Mouse (Mus musculus): ENCODE measurements around the gene Klhl35. TPM values are rescaled to one million over a fixed set of nuclear protein-coding genes. Genes with fewer than 3 reads are reported as not detected.

Gene Klhl35
- not detected for polyA plus RNA-seq (2015; fragmentation: Illumina TruSeq; extraction: RNeasy Lipid Tissue Mini Kit (QIAGEN cat#74804); ENCODE audit: insufficient read depth, low replicate concordance)

DNA sequence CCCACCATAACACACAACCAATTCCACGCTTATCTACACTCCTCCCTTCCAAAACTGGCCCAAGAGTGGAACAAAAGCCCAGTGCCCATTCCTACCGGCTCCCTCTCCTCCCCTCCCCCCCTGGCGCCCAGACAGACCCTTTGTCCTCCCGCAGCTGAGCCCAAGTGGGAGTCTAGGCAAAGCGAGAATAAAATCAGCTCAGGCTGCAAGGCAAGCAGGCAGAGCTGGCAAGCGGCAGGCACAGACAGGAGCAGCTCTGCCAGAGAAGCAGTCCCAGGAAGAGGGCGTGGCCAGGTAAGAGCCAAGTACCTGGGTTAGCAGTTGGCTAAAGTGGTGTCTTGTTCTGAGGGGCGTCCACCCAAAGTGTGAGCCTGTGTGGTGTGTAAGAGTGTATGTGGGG, at the start of gene Klhl35:
Gene Klhl35 (plus strand): TSS at position 194 of the 400 bp plus-strand sequence.

DNA sequence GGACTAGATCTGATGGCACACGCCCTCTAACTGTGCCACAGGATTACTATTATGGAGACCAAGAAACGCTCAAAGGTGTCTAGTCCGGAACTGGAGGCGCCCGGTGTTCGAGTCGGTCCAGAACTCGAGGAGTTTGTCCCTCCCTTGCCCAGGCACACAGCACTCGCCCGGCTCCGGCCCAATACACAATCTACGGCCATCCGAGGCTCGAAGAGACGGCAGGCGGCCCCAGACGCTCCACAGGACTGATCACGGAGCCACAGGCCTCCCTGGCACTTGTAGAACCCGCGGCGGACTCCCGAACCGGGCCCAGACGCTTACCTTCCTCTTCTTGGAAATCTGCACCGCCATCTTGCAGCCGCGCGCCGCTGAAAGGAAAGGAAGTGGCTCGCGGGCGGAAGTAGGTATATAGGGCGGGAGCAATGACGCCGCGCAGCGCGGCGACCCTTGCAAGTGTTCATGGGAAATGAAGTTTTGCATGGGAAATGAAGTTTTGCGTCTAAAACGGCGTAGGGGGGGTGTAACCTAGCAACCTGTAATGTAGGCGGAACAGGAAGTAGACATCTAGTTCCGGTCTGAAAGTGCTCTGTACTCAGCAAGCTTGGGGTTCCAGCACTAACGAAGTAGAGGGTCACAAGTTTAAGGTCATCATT, 17.6 kb downstream of the Klhl35 start, which contains the start of gene Rps3:
Gene Rps3 (minus strand): TSS at position 468 of the 653 bp plus-strand sequence.

Other genes with a start within 250 kb of the Klhl35 start
- not detected for gene Mogat2, start 227.4 kb upstream of the Klhl35 start, polyA plus RNA-seq (2015; fragmentation: Illumina TruSeq; extraction: RNeasy Lipid Tissue Mini Kit (QIAGEN cat#74804); ENCODE audit: insufficient read depth, low replicate concordance)
- gene Map6, start 198.6 kb upstream of the Klhl35 start, polyA plus RNA-seq (2015; fragmentation: Illumina TruSeq; extraction: RNeasy Lipid Tissue Mini Kit (QIAGEN cat#74804); ENCODE audit: insufficient read depth, low replicate concordance), result 0.69 TPM
- 45.4 TPM for gene Serpinh1, start 112.8 kb upstream of the Klhl35 start, polyA plus RNA-seq (2015; fragmentation: Illumina TruSeq; extraction: RNeasy Lipid Tissue Mini Kit (QIAGEN cat#74804); ENCODE audit: insufficient read depth, low replicate concordance)
- gene Gdpd5, start 84.6 kb upstream of the Klhl35 start, polyA plus RNA-seq (2015; fragmentation: Illumina TruSeq; extraction: RNeasy Lipid Tissue Mini Kit (QIAGEN cat#74804); ENCODE audit: insufficient read depth, low replicate concordance), result 2.6 TPM
- gene Rps3, start 17.7 kb downstream of the Klhl35 start, polyA plus RNA-seq (2015; fragmentation: Illumina TruSeq; extraction: RNeasy Lipid Tissue Mini Kit (QIAGEN cat#74804); ENCODE audit: insufficient read depth, low replicate concordance), result 2,809 TPM
- 60.6 TPM for gene Arrb1, start 69.5 kb downstream of the Klhl35 start, polyA plus RNA-seq (2015; fragmentation: Illumina TruSeq; extraction: RNeasy Lipid Tissue Mini Kit (QIAGEN cat#74804); ENCODE audit: insufficient read depth, low replicate concordance)
- gene Tpbgl, start 161.1 kb downstream of the Klhl35 start, polyA plus RNA-seq (2015; fragmentation: Illumina TruSeq; extraction: RNeasy Lipid Tissue Mini Kit (QIAGEN cat#74804); ENCODE audit: insufficient read depth, low replicate concordance), result 2.7 TPM
- 36.6 TPM for gene Slco2b1, start 245.3 kb downstream of the Klhl35 start, polyA plus RNA-seq (2015; fragmentation: Illumina TruSeq; extraction: RNeasy Lipid Tissue Mini Kit (QIAGEN cat#74804); ENCODE audit: insufficient read depth, low replicate concordance)